Mouse (Mus musculus) midbrain, embryonic 11.5 days (tissue): ENCODE data around the gene Sebox. TPM values are rescaled to one million over a fixed set of nuclear protein-coding genes. Genes with fewer than 3 reads are reported as not detected.

Experiments used
- ATAC-seq: fragments of 200-750 bp; cut with Nextera tagmentation; 2 replicates; pipeline ENCODE4 v1.8.0; 2017; ENCODE audit warnings: moderate TSS enrichment, moderate library complexity; ENCODE audit not compliant: low FRiP score
- DNase-seq: peaks from one replicate; pipeline ENCODE4 v3.0.0; 2015; ENCODE audit warnings: low spot score; ENCODE audit errors: missing footprints
- H3K27ac ChIP-seq: fragments of 300-500 bp; sonication (generic); 2 replicates; pipeline ENCODE4 v1.5.1; 2014; ENCODE audit warnings: low read depth, low read length
- H3K27me3 ChIP-seq: fragments of 300-500 bp; sonication (generic); 2 replicates; pipeline ENCODE4 v1.6.1; 2014; ENCODE audit warnings: mild to moderate bottlenecking, low read length, moderate library complexity, mixed read lengths; ENCODE audit not compliant: control insufficient read depth, insufficient read depth
- H3K36me3 ChIP-seq: fragments of 300-500 bp; sonication (generic); 2 replicates; pipeline ENCODE4 v1.6.1; 2014; ENCODE audit warnings: mild to moderate bottlenecking, low read length, moderate library complexity, mixed read lengths; ENCODE audit not compliant: control insufficient read depth, insufficient read depth
- H3K4me1 ChIP-seq: fragments of 300-500 bp; sonication (generic); 2 replicates; pipeline ENCODE4 v1.6.1; 2014; ENCODE audit warnings: low read length; ENCODE audit not compliant: control insufficient read depth, insufficient read depth
- H3K4me2 ChIP-seq: fragments of 300-500 bp; sonication (generic); 2 replicates; pipeline ENCODE4 v1.6.1; 2014; ENCODE audit warnings: mild to moderate bottlenecking, moderate library complexity
- H3K4me3 ChIP-seq: fragments of 300-500 bp; sonication (generic); 2 replicates; pipeline ENCODE4 v1.5.1; 2014; ENCODE audit warnings: low read depth, low read length
- H3K9ac ChIP-seq: fragments of 300-500 bp; sonication (generic); 2 replicates; pipeline ENCODE4 v1.6.1; 2014; ENCODE audit warnings: low read length
- H3K9me3 ChIP-seq: fragments of 300-500 bp; sonication (generic); 2 replicates; pipeline ENCODE4 v1.6.1; 2016; ENCODE audit warnings: low read length; ENCODE audit not compliant: control insufficient read depth
- WGBS: fragments of 180-500 bp; shearing (Covaris S2); extraction: QIAGEN DNeasy Blood & Tissue Kit; methylation state at CpG from one replicate; pipeline ENCODE4 v1.1.7; 2014; 5-methylcytosine and 5-hydroxymethylcytosine counted together
- polyA plus RNA-seq: library from polyadenylated mRNA; unstranded; fragments of >200 nt; fragmentation: Nextera tagmentation; extraction: Ambion mirVana; gene quantifications from 2 replicates; pipeline ENCODE4 v1.2.1, GENCODE M21; 2014

The Sebox gene
- polyA plus RNA-seq: not detected in 2 replicates

DNA sequence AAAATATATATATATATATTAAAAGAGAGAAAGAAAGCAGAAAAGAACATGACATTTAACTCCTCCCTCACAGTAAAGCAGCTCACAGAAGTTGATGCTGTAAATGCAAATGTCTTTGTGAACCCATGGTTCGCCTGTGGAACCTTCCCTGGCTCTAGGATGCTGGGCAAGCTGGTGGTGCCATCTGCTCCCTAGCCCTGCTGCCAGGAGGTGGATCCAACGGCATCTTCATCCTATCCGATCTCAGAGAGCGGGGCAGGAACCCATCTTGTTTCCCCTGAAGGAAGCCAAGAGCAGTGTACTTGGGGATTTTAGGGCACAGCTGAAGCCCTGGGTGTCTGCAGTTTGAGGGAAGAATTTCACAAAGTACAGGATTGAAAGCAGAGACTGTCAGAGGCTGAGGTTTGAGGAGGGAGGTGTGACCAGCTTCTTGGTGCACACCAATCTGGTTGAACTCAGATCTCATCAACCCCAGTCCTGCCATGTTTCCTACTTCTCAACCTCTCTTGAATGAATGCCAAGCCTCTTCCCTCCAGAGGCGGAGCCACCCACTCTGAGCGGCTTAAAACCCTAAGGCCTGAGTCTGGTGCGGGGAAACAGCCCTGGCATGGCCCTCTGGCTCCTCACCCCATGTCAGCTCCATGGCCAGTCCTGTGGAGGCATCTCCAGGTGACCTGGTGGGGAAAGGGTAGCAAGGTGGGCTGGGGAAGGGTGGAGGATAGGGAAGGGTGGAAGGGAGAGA is at the start of gene Sebox:
Sebox (plus strand) TSS at position 539 of the 742 bp plus-strand sequence.
- no peak within 1 kb of the TSS for H3K27ac ChIP-seq
- H3K36me3 ChIP-seq: peaks cover 2% of the 10 kb centered on the region; the same call in 1 of the 2 replicates
- H3K27me3 ChIP-seq: no peaks in the 10 kb centered on the region
- no peaks in the 10 kb centered on the region for H3K9me3 ChIP-seq
- no peak within 1 kb of the TSS for H3K4me3 ChIP-seq
- H3K4me1 ChIP-seq: peaks cover 10% of the 10 kb centered on the region; the same call in 1 of the 2 replicates
- 65% methylated on average over 7 of the region's 7 CpGs for WGBS
- no peak within 1 kb of the TSS for H3K4me2 ChIP-seq
- no peak within 1 kb of the TSS for H3K9ac ChIP-seq
- ATAC-seq (no peak), DNase-seq (no peak)

- H3K4me2 ChIP-seq: no peak overlapping the region
- H3K27ac ChIP-seq: no peak overlapping the region
- H3K4me1 ChIP-seq: no peaks in the 10 kb centered on the region
- no peaks in the 10 kb centered on the region for H3K36me3 ChIP-seq
- no peaks in the 10 kb centered on the region for H3K9me3 ChIP-seq
- no peak for ATAC-seq
- no peaks in the 10 kb centered on the region for H3K27me3 ChIP-seq
- peak; percentile 89 for DNase-seq
- 7% methylated on average over 4 of the region's 4 CpGs for WGBS
- no peak overlapping the region for H3K4me3 ChIP-seq
- H3K9ac ChIP-seq: no peak overlapping the region
Measured at GRCm38 (mm10) chr11:78453675-78454074, 49.6 kb upstream of the Sebox start.

DNA sequence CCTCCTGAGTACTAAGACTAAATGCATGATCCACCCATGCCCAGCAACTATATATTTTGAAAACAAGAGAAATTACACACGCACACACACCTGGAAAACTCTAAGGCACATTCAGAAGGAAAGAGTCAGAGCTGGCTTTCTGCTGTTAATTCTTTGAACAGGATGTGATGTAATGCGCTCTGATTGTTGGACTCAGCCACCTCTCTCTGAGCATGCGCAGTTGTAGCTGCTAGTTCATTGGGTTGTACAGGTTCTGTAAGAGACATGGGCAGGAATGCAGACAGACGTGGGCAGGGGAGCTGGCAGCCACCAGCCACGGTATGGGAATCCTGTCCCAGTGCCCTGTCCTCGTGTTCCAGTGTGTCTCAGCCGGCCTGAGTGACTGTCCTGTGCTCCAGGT is 49.0 kb upstream of the Sebox start:
- DNase-seq (no peak), ATAC-seq (no peak)
- Histone ChIP-seq H3K4me1 (no peaks in the 10 kb centered on the region), H3K9ac (no peak overlapping the region), H3K9me3 (no peaks in the 10 kb centered on the region), H3K27ac (no peak overlapping the region), H3K4me3 (no peak overlapping the region), H3K36me3 (no peaks in the 10 kb centered on the region), H3K27me3 (no peaks in the 10 kb centered on the region), H3K4me2 (no peak overlapping the region)
- 70% methylated on average over 7 of the region's 7 CpGs for WGBS

GRCm38 (mm10) chr11:78455308-78455707 is 47.9 kb upstream of the Sebox start:
- Histone ChIP-seq H3K9me3 (no peaks in the 10 kb centered on the region), H3K4me3 (no peak overlapping the region), H3K4me1 (no peaks in the 10 kb centered on the region), H3K27me3 (no peaks in the 10 kb centered on the region), H3K9ac (no peak overlapping the region), H3K36me3 (no peaks in the 10 kb centered on the region), H3K4me2 (no peak overlapping the region), H3K27ac (no peak overlapping the region)
- no peak for DNase-seq
- 44% methylated on average over 5 of the region's 5 CpGs for WGBS
- ATAC-seq: no peak

DNA sequence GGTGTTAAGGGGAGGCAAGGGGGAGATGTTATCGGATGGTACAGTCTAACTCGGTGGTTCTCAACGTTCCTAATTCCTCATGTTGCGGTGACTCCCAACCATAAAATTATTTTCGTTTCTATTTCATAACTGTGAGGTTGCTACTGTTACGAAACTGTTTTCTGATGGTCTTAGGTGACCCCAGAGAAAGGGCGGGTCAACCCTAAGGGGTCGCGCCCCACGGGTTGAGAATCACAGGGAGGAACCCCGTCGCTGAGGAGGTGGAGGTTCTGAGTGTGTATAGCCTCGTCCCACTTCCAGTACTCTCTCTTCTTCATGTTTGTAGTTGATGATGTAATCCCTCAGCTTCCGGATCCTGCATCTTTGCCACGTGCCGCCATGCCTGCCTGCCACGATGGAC is 44.5 kb upstream of the Sebox start:
- Histone ChIP-seq H3K4me1 (no peaks in the 10 kb centered on the region), H3K9me3 (no peaks in the 10 kb centered on the region), H3K9ac (no peak overlapping the region), H3K4me2 (no peak overlapping the region), H3K36me3 (no peaks in the 10 kb centered on the region), H3K27me3 (no peaks in the 10 kb centered on the region), H3K4me3 (no peak overlapping the region), H3K27ac (no peak overlapping the region)
- ATAC-seq (no peak), DNase-seq (no peak)
- WGBS: 86% methylated on average over 17 of the region's 17 CpGs

- H3K4me3 ChIP-seq: no peak overlapping the region
- no peak overlapping the region for H3K27ac ChIP-seq
- H3K9ac ChIP-seq: no peak overlapping the region
- peaks cover 11% of the 10 kb centered on the region for H3K4me1 ChIP-seq
- H3K9me3 ChIP-seq: no peaks in the 10 kb centered on the region
- H3K4me2 ChIP-seq: no peak overlapping the region
- ATAC-seq (no peak), DNase-seq (peak; percentile 86)
- WGBS: 50% methylated on average over 1 of the region's 1 CpGs
- H3K27me3 ChIP-seq: no peaks in the 10 kb centered on the region
- no peaks in the 10 kb centered on the region for H3K36me3 ChIP-seq
Measured at GRCm38 (mm10) chr11:78461894-78462293, 41.4 kb upstream of the Sebox start.

GRCm38 (mm10) chr11:78462669-78463068 is 40.6 kb upstream of the Sebox start:
- ATAC-seq (no peak), DNase-seq (no peak)
- no peak overlapping the region for H3K9ac ChIP-seq
- no peak overlapping the region for H3K4me2 ChIP-seq
- no peaks in the 10 kb centered on the region for H3K27me3 ChIP-seq
- H3K27ac ChIP-seq: no peak overlapping the region
- no peak overlapping the region for H3K4me3 ChIP-seq
- H3K4me1 ChIP-seq: peaks cover 11% of the 10 kb centered on the region
- no peaks in the 10 kb centered on the region for H3K9me3 ChIP-seq
- WGBS: 81% methylated on average over 5 of the region's 5 CpGs
- no peaks in the 10 kb centered on the region for H3K36me3 ChIP-seq

GRCm38 (mm10) chr11:78463286-78464036 is 39.8 kb upstream of the Sebox start:
- H3K4me1 ChIP-seq: peaks cover 11% of the 10 kb centered on the region
- DNase-seq: no peak
- no peak for ATAC-seq
- H3K27me3 ChIP-seq: no peaks in the 10 kb centered on the region
- WGBS: 75% methylated on average over 13 of the region's 13 CpGs
- H3K27ac ChIP-seq: no peak overlapping the region
- no peaks in the 10 kb centered on the region for H3K9me3 ChIP-seq
- H3K9ac ChIP-seq: no peak overlapping the region
- no peak overlapping the region for H3K4me3 ChIP-seq
- H3K4me2 ChIP-seq: no peak overlapping the region
- H3K36me3 ChIP-seq: no peaks in the 10 kb centered on the region

GRCm38 (mm10) chr11:78465116-78465515 is 38.1 kb upstream of the Sebox start:
- peak; percentile 66 for ATAC-seq
- DNase-seq: no peak
- peak overlapping the region; percentile 73 for H3K4me3 ChIP-seq
- no peak overlapping the region for H3K27ac ChIP-seq
- peaks cover 11% of the 10 kb centered on the region for H3K4me1 ChIP-seq
- H3K9ac ChIP-seq: peak overlapping the region; percentile 91
- no peaks in the 10 kb centered on the region for H3K27me3 ChIP-seq
- H3K36me3 ChIP-seq: no peaks in the 10 kb centered on the region
- WGBS: 35% methylated on average over 9 of the region's 9 CpGs
- no peaks in the 10 kb centered on the region for H3K9me3 ChIP-seq
- H3K4me2 ChIP-seq: peak overlapping the region; percentile 90
